Mouse (Mus musculus): ENCODE measurements around the gene Fbxl14.
"Not testable (repeated sequence)": the region's sequence is repeated elsewhere in the genome, so short reads cannot be mapped to it uniquely, and the experiment has no call there.

The Fbxl14 gene

GRCm38 (mm10) chr6:119479343-119479875, at the start of gene Fbxl14:
Fbxl14 (plus strand) TSS chr6:119479668.
- peak; percentile 73 for DNase-seq (ENCODE audit: inconsistent ontology term)

GRCm38 (mm10) chr6:119430508-119430907, 49.0 kb upstream of the Fbxl14 start:
- DNase-seq (ENCODE audit: inconsistent ontology term) = peak; percentile 52

GRCm38 (mm10) chr6:119431751-119432324, 47.6 kb upstream of the Fbxl14 start:
- DNase-seq (ENCODE audit: inconsistent ontology term) = peak; percentile 82

- DNase-seq (ENCODE audit: inconsistent ontology term) = no peak
Observed at GRCm38 (mm10) chr6:119434394-119434793, 45.1 kb upstream of the Fbxl14 start.

GRCm38 (mm10) chr6:119437894-119438761, 41.3 kb upstream of the Fbxl14 start:
- DNase-seq (ENCODE audit: inconsistent ontology term) = peak; percentile 19

GRCm38 (mm10) chr6:119442729-119443128, 36.7 kb upstream of the Fbxl14 start:
- DNase-seq (ENCODE audit: inconsistent ontology term) = not testable (repeated sequence)

GRCm38 (mm10) chr6:119443742-119444645, 35.5 kb upstream of the Fbxl14 start:
- DNase-seq (ENCODE audit: inconsistent ontology term) = peak; percentile 67

- DNase-seq (ENCODE audit: inconsistent ontology term) = no peak
Observed at GRCm38 (mm10) chr6:119445671-119446607, 33.5 kb upstream of the Fbxl14 start.

GRCm38 (mm10) chr6:119448321-119449059, 31.0 kb upstream of the Fbxl14 start:
- DNase-seq (ENCODE audit: inconsistent ontology term) = no peak

- DNase-seq (ENCODE audit: inconsistent ontology term) = peak; percentile 84
Observed at GRCm38 (mm10) chr6:119449060-119449499, 30.4 kb upstream of the Fbxl14 start.

GRCm38 (mm10) chr6:119450965-119451943, 28.2 kb upstream of the Fbxl14 start:
- no peak for DNase-seq (ENCODE audit: inconsistent ontology term)

- DNase-seq (ENCODE audit: inconsistent ontology term) = peak; percentile 84
Observed at GRCm38 (mm10) chr6:119451981-119452499, 27.4 kb upstream of the Fbxl14 start.

GRCm38 (mm10) chr6:119458166-119458565, 21.3 kb upstream of the Fbxl14 start:
- DNase-seq (ENCODE audit: inconsistent ontology term) = no peak

GRCm38 (mm10) chr6:119459041-119459440, 20.4 kb upstream of the Fbxl14 start:
- no peak for DNase-seq (ENCODE audit: inconsistent ontology term)

- DNase-seq (ENCODE audit: inconsistent ontology term) = no peak
Observed at GRCm38 (mm10) chr6:119460391-119460790, 19.1 kb upstream of the Fbxl14 start.

- DNase-seq (ENCODE audit: inconsistent ontology term) = no peak
Observed at GRCm38 (mm10) chr6:119466161-119466560, 13.3 kb upstream of the Fbxl14 start.

GRCm38 (mm10) chr6:119466921-119467784, 12.3 kb upstream of the Fbxl14 start:
- DNase-seq (ENCODE audit: inconsistent ontology term) = peak; percentile 73

- no peak for DNase-seq (ENCODE audit: inconsistent ontology term)
Observed at GRCm38 (mm10) chr6:119467785-119468059, 11.7 kb upstream of the Fbxl14 start.

All from Muller cell, postnatal 12 days (primary cell).